Mouse (Mus musculus): Measurements from ENCODE around the gene Pbx2.

- TF ChIP-seq CTCF (IDR thresholded peaks at IDR 0.05; ENCODE audit: low read depth, low read length) (no peak), GATA1 (IDR thresholded peaks at IDR 0.05; ENCODE audit: borderline replicate concordance, low read length) (no peak), POLR2AphosphoS5 (IDR thresholded peaks at IDR 0.05; ENCODE audit: insufficient replicate concordance, low read depth, low read length) (no peak), TAL1 (conservative IDR thresholded peaks at IDR 0.05; ENCODE audit: low read depth, low read length) (no peak)
Observed at GRCm38 (mm10) chr17:34641945-34642344, 50.9 kb downstream of the Pbx2 start.
